Mouse (Mus musculus) MEL (cell line): ENCODE results near the gene 4930432K21Rik. TPM values are rescaled to one million over a fixed set of nuclear protein-coding genes. Genes with fewer than 3 reads are reported as not detected.

ENCODE experiments used
- DNase-seq: peaks from one replicate; pipeline ENCODE4 v3.0.0; 2011; ENCODE audit warnings: low read depth, low spot score
- H3K27ac ChIP-seq: 2 replicates; pipeline ENCODE4 v1.5.1; 2012; ENCODE audit warnings: low read depth, mild to moderate bottlenecking, control low read depth, low read length, moderate library complexity; ENCODE audit not compliant: control insufficient read depth
- H3K27me3 ChIP-seq, 2 experiments: fragments of 150-350 bp in 1 of 2; sonication (generic) in 1 of 2; 2 replicates each; pipeline ENCODE4 v1.6.1; 2012; ENCODE audit warnings: low read length in 2 of 2, mild to moderate bottlenecking in 2 of 2, improper control_type of control experiment in 1 of 2, moderate library complexity in 1 of 2; ENCODE audit not compliant: insufficient read depth in 2 of 2, control insufficient read depth in 1 of 2
- H3K36me3 ChIP-seq, 2 experiments: 2 replicates each; pipeline ENCODE4 v1.6.1; 2012 to 2014; ENCODE audit warnings: low read length in 2 of 2, improper control_type of control experiment in 1 of 2, inconsistent platforms in 1 of 2, mild to moderate bottlenecking in 1 of 2; ENCODE audit not compliant: insufficient read depth in 2 of 2, control insufficient read depth in 1 of 2
- H3K4me1 ChIP-seq, 2 experiments: fragments of 150-350 bp in 1 of 2; sonication (generic) in 1 of 2; 2 replicates each; pipeline ENCODE4 v1.6.1; 2012; ENCODE audit warnings: low read length in 2 of 2, improper control_type of control experiment in 1 of 2, mild to moderate bottlenecking in 1 of 2; ENCODE audit not compliant: insufficient read depth in 2 of 2, control insufficient read depth in 1 of 2
- H3K4me3 ChIP-seq, 2 experiments: fragments of 150-350 bp in 1 of 2; sonication (generic) in 1 of 2; 2 replicates each; pipeline ENCODE4 v1.5.1; 2012; ENCODE audit warnings: low read depth in 2 of 2, low read length in 2 of 2, mild to moderate bottlenecking in 2 of 2, moderate library complexity in 2 of 2, control low read depth in 1 of 2, improper control_type of control experiment in 1 of 2; ENCODE audit not compliant: control insufficient read depth in 1 of 2, insufficient read depth in 1 of 2
- H3K79me2 ChIP-seq: 2 replicates; pipeline ENCODE4 v1.6.1; 2012; ENCODE audit warnings: mild to moderate bottlenecking, low read length, moderate library complexity; ENCODE audit not compliant: control insufficient read depth, poor library complexity, insufficient read depth
- H3K9ac ChIP-seq: 2 replicates; pipeline ENCODE4 v1.6.1; 2012; ENCODE audit warnings: low read depth, mild to moderate bottlenecking, control low read depth, low read length, moderate library complexity; ENCODE audit not compliant: control insufficient read depth, poor library complexity, severe bottlenecking
- H3K9me3 ChIP-seq: fragments of 150-350 bp; sonication (generic); replicated peaks from 2 replicates; pipeline ENCODE4 v1.6.1; 2012; ENCODE audit warnings: mild to moderate bottlenecking, low read length, improper control_type of control experiment, moderate library complexity; ENCODE audit not compliant: insufficient read depth
- CHD2 ChIP-seq: IDR thresholded peaks from 2 replicates; pipeline ENCODE4 v1.6.1; 2011; ENCODE audit warnings: low read length, improper control_type of control experiment
- CTCF ChIP-seq, 3 experiments: IDR thresholded peaks in 2 of 3; conservative IDR thresholded peaks in 1 of 3; 2 replicates each; pipeline ENCODE4 v1.5.1; 2011 to 2012; ENCODE audit warnings: low read length in 3 of 3, low read depth in 2 of 3, mild to moderate bottlenecking in 2 of 3, improper control_type of control experiment in 1 of 3, inconsistent platforms in 1 of 3, mixed read lengths in 1 of 3, moderate library complexity in 1 of 3; ENCODE audit not compliant: control insufficient read depth in 1 of 3, insufficient read depth in 1 of 3, poor library complexity in 1 of 3, severe bottlenecking in 1 of 3
- ELF1 ChIP-seq: IDR thresholded peaks from 2 replicates; pipeline ENCODE4 v1.6.1; 2014; ENCODE audit warnings: low read depth, mild to moderate bottlenecking, inconsistent platforms, low read length, improper control_type of control experiment, moderate library complexity
- EP300 ChIP-seq, 2 experiments: IDR thresholded peaks; 2 replicates each; pipeline ENCODE4 v1.6.1; 2011; ENCODE audit warnings: improper control_type of control experiment in 2 of 2, low read length in 2 of 2, low read depth in 1 of 2, mild to moderate bottlenecking in 1 of 2
- ETS1 ChIP-seq: IDR thresholded peaks from 2 replicates; pipeline ENCODE4 v1.6.1; 2012; ENCODE audit warnings: low read depth, mild to moderate bottlenecking, inconsistent platforms, low read length, improper control_type of control experiment, moderate library complexity
- GATA1 ChIP-seq: IDR thresholded peaks from 2 replicates; pipeline ENCODE4 v1.6.1; 2011; ENCODE audit warnings: low read depth, low read length, improper control_type of control experiment
- JUND ChIP-seq: IDR thresholded peaks from 2 replicates; pipeline ENCODE4 v1.6.1; 2011; ENCODE audit warnings: low read depth, mild to moderate bottlenecking, improper control_type of control experiment, low read length
- KAT2A ChIP-seq: conservative IDR thresholded peaks from 2 replicates; pipeline ENCODE4 v1.6.1; 2012; ENCODE audit warnings: low read depth, low read length, improper control_type of control experiment, inconsistent platforms
- MAX ChIP-seq: IDR thresholded peaks from 2 replicates; pipeline ENCODE4 v1.6.1; 2011; ENCODE audit warnings: low read length, improper control_type of control experiment
- MAZ ChIP-seq: IDR thresholded peaks from 2 replicates; pipeline ENCODE4 v1.6.1; 2012; ENCODE audit warnings: low read depth, mild to moderate bottlenecking, inconsistent platforms, low read length, improper control_type of control experiment
- MYB ChIP-seq: IDR thresholded peaks from 2 replicates; pipeline ENCODE4 v1.6.1; 2011; ENCODE audit warnings: mild to moderate bottlenecking, low read depth, low read length, improper control_type of control experiment
- MYC ChIP-seq: IDR thresholded peaks from 2 replicates; pipeline ENCODE4 v1.6.1; 2011; ENCODE audit warnings: low read depth, mild to moderate bottlenecking, low read length, improper control_type of control experiment, moderate library complexity
- NELFE ChIP-seq: IDR thresholded peaks from 2 replicates; pipeline ENCODE4 v1.6.1; 2011; ENCODE audit warnings: low read depth, low read length, improper control_type of control experiment
- NRF1 ChIP-seq: IDR thresholded peaks from 2 replicates; pipeline ENCODE4 v1.6.1; 2014; ENCODE audit warnings: low read depth, mild to moderate bottlenecking, inconsistent platforms, low read length, improper control_type of control experiment, moderate library complexity; ENCODE audit not compliant: poor library complexity, insufficient read depth, severe bottlenecking
- POLR2A ChIP-seq, 2 experiments: IDR thresholded peaks; 2 replicates each; pipeline ENCODE4 v1.6.1; 2011 to 2012; ENCODE audit warnings: low read length in 2 of 2, mild to moderate bottlenecking in 2 of 2, control low read depth in 1 of 2, improper control_type of control experiment in 1 of 2, low read depth in 1 of 2, moderate library complexity in 1 of 2; ENCODE audit not compliant: control insufficient read depth in 1 of 2, insufficient read depth in 1 of 2, poor library complexity in 1 of 2
- POLR2AphosphoS2 ChIP-seq: IDR thresholded peaks from 2 replicates; pipeline ENCODE4 v1.6.1; 2011; ENCODE audit warnings: low read length, improper control_type of control experiment
- POLR2AphosphoS5 ChIP-seq: IDR thresholded peaks from 2 replicates; pipeline ENCODE4 v1.6.1; 2012; ENCODE audit warnings: low read depth, borderline replicate concordance, mild to moderate bottlenecking, inconsistent platforms, low read length, moderate library complexity, mixed read lengths
- SIN3A ChIP-seq: IDR thresholded peaks from 2 replicates; pipeline ENCODE4 v1.6.1; 2012; ENCODE audit warnings: low read length, improper control_type of control experiment, inconsistent platforms
- UBTF ChIP-seq: IDR thresholded peaks from 2 replicates; pipeline ENCODE4 v1.6.1; 2012; ENCODE audit warnings: low read depth, mild to moderate bottlenecking, inconsistent platforms, low read length, improper control_type of control experiment, moderate library complexity, borderline replicate concordance; ENCODE audit not compliant: insufficient read depth
- USF2 ChIP-seq, 2 experiments: IDR thresholded peaks; 2 replicates each; pipeline ENCODE4 v1.6.1; 2011 to 2012; ENCODE audit warnings: improper control_type of control experiment in 2 of 2, low read length in 2 of 2, borderline replicate concordance in 1 of 2, inconsistent platforms in 1 of 2, low read depth in 1 of 2, mild to moderate bottlenecking in 1 of 2; ENCODE audit not compliant: insufficient read depth in 1 of 2
- ZC3H11A ChIP-seq: IDR thresholded peaks from 2 replicates; pipeline ENCODE4 v1.6.1; 2012; ENCODE audit warnings: low read depth, mild to moderate bottlenecking, inconsistent platforms, low read length, improper control_type of control experiment
- polyA plus RNA-seq, 2 experiments: library from polyadenylated mRNA; stranded (reverse) in 1 of 2; unstranded in 1 of 2; fragments of >175 nt in 1 of 2; fragments of >200 nt in 1 of 2; gene quantifications; 2 replicates each; pipeline versions ENCODE4 v1.2.1 to v1.2.4; 2012; ENCODE audit warnings: low replicate concordance in 2 of 2, low read depth in 1 of 2; ENCODE audit not compliant: insufficient read length in 2 of 2, insufficient read depth in 1 of 2, missing spikeins in 1 of 2
- total RNA-seq: library from RNA; depleted of rRNA; stranded (reverse); fragments of 300-350 nt; gene quantifications from 2 replicates; pipeline ENCODE4 v1.2.3, GENCODE M21; 2012

The 4930432K21Rik gene
- total and polyA plus RNA-seq, 3 experiments: 2.2 to 3.0 TPM; not detected in 1

DNA sequence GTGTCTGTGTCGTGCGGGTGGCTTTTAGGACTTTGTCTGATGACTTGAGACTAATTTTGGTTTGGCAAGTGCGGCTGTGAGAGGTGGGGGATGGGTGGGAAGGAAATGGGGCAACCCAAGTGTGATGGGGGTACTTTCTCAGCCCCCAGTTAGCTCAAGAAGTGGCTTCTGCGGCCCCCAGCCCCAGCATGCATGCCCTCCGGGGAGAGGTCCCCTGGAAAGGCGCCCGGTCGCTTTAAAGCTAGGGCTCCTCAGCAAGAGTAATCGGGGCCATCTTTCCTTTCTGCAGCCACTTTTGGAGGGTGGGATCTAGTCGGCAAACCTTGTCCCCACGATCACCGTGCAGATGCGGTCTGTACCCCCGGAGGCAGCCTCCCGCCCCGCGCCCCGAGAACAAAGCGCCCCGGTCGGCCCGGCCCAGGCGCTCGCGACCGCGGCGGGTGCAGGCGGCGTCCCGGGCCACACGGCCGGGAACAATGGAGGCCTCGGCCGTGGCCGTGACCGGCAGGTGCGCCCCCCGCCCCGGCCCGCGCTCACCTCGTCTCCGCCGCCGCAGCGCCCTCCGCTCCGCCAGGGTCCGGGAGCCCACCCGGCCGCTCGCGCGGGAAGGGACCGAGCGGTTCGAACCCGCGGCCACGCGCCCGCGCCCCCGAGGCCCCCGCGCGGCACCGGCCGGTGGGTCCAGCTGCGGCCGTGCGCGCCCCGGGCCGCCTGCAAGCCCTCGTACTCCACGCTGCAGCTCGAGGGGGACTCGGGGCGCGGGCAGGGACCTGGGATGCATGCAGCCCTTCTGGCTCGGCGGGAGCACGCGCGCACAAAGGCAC, 35.6 kb downstream of the 4930432K21Rik start:
- no peaks in the 10 kb centered on the region for H3K27me3 ChIP-seq
- no peaks in the 10 kb centered on the region for H3K9me3 ChIP-seq
- peak overlapping the region; percentile 75 to 97 for H3K4me3 ChIP-seq
- peaks cover 2 to 11% of the 10 kb centered on the region in 2 experiments; a peak in 3 of 4 replicates for H3K4me1 ChIP-seq
- peaks cover 8% of the 10 kb centered on the region; the same call in 1 of the 2 replicates for H3K79me2 ChIP-seq
- no peak overlapping the region for H3K27ac ChIP-seq
- peak; percentile 40 for DNase-seq
- peak overlapping the region; percentile 87 for H3K9ac ChIP-seq
- H3K36me3 ChIP-seq: no peaks in the 10 kb centered on the region
- TF ChIP-seq KAT2A (no peak), POLR2A (IDR thresholded peaks at IDR 0.05; ENCODE audit: control insufficient read depth in 1 of 2, insufficient read depth in 1 of 2, low read depth in 1 of 2, low read length in 2 of 2, poor library complexity in 1 of 2) (peak in 1 of 2 experiments; percentile 72; a peak in 3 of 4 replicates), MAZ (0 out of 2 replicates have a peak, but pooled peaks have one; percentile 11), NELFE (0 out of 2 replicates have a peak, but pooled peaks have one; percentile 36), NRF1 (0 out of 2 replicates have a peak, but pooled peaks have one; percentile 11), MAX (peak; percentile 54), CHD2 (no peak), UBTF (0 out of 2 replicates have a peak, but pooled peaks have one; percentile 52)

DNA sequence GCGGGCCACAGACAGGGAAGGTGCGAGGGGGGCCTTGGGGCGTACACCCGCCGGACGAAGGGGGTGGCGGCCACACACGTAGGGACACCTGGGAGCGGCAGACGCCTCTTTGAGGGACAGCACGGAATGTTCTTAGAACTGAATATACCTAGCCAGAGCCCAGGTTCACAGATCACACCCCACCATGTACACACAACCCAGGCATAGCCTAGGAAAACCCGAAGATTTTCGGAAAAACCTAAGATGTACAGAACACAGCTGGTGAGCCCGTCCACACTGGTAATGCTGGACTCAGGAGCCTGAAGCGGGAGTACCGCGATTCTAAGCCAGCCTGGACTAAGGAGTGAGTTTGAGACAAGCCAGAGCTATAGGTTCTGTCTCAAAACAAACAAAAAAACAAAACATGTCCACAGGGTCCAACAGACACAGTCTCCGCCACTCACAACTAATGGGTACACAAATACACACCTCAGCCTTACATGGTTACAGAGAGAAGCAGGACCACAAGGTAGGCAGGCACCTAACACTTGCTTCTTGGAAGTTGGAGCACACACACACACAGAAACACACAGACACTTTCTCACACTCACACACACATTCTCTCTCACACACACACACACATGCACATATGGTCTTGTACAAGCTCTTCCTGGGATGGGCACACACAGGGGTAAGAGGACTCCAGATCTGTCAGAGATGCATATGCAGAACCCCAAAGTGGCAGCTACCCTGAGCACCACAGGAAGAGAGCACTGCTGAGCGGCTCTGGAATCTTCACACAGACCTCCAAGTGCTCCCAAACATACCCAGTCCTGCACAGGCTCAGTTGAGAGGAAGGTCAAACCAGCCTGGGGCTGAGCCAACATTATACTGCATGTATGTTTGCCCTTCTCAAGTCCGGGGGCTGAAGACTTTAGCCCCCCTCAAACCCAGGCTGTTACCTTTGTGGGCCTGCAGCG, 36.5 kb downstream of the 4930432K21Rik start:
- no peaks in the 10 kb centered on the region for H3K9me3 ChIP-seq
- peak overlapping the region; percentile 75 to 78 for H3K4me3 ChIP-seq
- H3K27ac ChIP-seq: no peak overlapping the region
- TF ChIP-seq POLR2AphosphoS2: no peak
- TF ChIP-seq GATA1: no peak
- no peak for TF ChIP-seq MYC
- no peak for TF ChIP-seq ELF1
- no peak for TF ChIP-seq EP300 (IDR thresholded peaks at IDR 0.05; ENCODE audit: low read depth in 1 of 2, low read length in 2 of 2)
- no peak for TF ChIP-seq POLR2AphosphoS5
- no peak for TF ChIP-seq MAZ
- no peak for TF ChIP-seq USF2 (IDR thresholded peaks at IDR 0.05; ENCODE audit: borderline replicate concordance in 1 of 2, insufficient read depth in 1 of 2, low read depth in 1 of 2, low read length in 2 of 2)
- TF ChIP-seq MYB: no peak
- TF ChIP-seq JUND: no peak
- no peak for TF ChIP-seq MAX
- no peak for TF ChIP-seq ZC3H11A
- no peak for TF ChIP-seq ETS1
- no peak for TF ChIP-seq CTCF (IDR thresholded peaks at IDR 0.05 in 2 of 3, conservative IDR thresholded peaks at IDR 0.05 in 1 of 3; ENCODE audit: control insufficient read depth in 1 of 3, insufficient read depth in 1 of 3, low read depth in 2 of 3, low read length in 3 of 3, poor library complexity in 1 of 3, severe bottlenecking in 1 of 3)
- no peak for TF ChIP-seq SIN3A
- peak overlapping the region; percentile 87 for H3K9ac ChIP-seq
- H3K36me3 ChIP-seq: no peaks in the 10 kb centered on the region
- H3K79me2 ChIP-seq: peaks cover 8% of the 10 kb centered on the region; the same call in 1 of the 2 replicates
- DNase-seq: peak; percentile 50
- H3K4me1 ChIP-seq: peaks cover 2 to 11% of the 10 kb centered on the region in 2 experiments; a peak in 3 of 4 replicates
- no peaks in the 10 kb centered on the region for H3K27me3 ChIP-seq
